Mouse (Mus musculus) liver, embryonic 14.5 days (tissue): ENCODE measurements around the gene Gvin1.
"Not testable (repeated sequence)": the region's sequence is repeated elsewhere in the genome, so short reads cannot be mapped to it uniquely, and the experiment has no call there.

ENCODE experiments used
- CTCF ChIP-seq: IDR thresholded peaks from 2 replicates; pipeline ENCODE4 v1.5.1; 2016; ENCODE audit warnings: antibody characterized with exemption, low read depth, control low read depth
- EP300 ChIP-seq: IDR thresholded peaks from 2 replicates; pipeline ENCODE4 v1.6.1; 2016; ENCODE audit warnings: antibody characterized with exemption, low read depth

DNA sequence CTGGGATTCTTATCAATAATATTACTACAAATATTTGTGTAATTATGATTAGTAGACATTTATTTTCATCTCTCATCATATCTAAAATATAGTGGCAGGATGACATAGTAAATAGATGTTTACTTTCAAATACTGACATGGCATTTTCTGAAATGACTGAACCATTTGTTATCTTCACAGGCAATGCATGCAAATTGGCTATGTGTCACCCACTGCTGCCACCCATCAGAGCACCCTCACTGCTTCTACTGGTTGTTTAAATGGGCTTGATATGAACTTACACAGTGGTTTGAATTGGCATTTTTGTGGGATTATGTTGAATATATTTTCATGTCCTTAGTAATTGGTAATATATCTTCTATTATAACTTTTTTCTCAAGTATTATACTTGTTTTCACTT is 784 bp upstream of the Gvin1 start:
- TF ChIP-seq CTCF, EP300: not testable (repeated sequence)
